Mouse (Mus musculus) hindbrain, embryonic 14.5 days (tissue): ENCODE results near the gene Cenpl. TPM values are rescaled to one million over a fixed set of nuclear protein-coding genes. Genes with fewer than 3 reads are reported as not detected.

Experiments used
- ATAC-seq: fragments of 200-750 bp; cut with Nextera tagmentation; 2 replicates; pipeline ENCODE4 v1.8.0; 2017; ENCODE audit warnings: moderate number of reproducible peaks, mild to moderate bottlenecking, moderate TSS enrichment, moderate library complexity; ENCODE audit not compliant: low FRiP score
- DNase-seq: peaks from one replicate; pipeline ENCODE4 v3.0.0-alpha.2; 2015; ENCODE audit warnings: low spot score
- H3K27ac ChIP-seq: fragments of 300-500 bp; sonication (generic); 2 replicates; pipeline ENCODE4 v1.5.1; 2014; ENCODE audit warnings: mild to moderate bottlenecking, moderate library complexity
- H3K27me3 ChIP-seq: fragments of 300-500 bp; sonication (generic); 2 replicates; pipeline ENCODE4 v1.6.1; 2014; ENCODE audit warnings: mild to moderate bottlenecking, low read length, mixed read lengths; ENCODE audit not compliant: control insufficient read depth, insufficient read depth
- H3K36me3 ChIP-seq: fragments of 300-500 bp; sonication (generic); replicated peaks from 2 replicates; pipeline ENCODE4 v1.6.1; 2014; ENCODE audit not compliant: control insufficient read depth, insufficient read depth
- H3K4me1 ChIP-seq: fragments of 300-500 bp; sonication (generic); replicated peaks from 2 replicates; pipeline ENCODE4 v1.6.1; 2014; ENCODE audit warnings: antibody characterized with exemption, low read length, mixed read lengths; ENCODE audit not compliant: control insufficient read depth, insufficient read depth
- H3K4me2 ChIP-seq: fragments of 300-500 bp; sonication (generic); replicated peaks from 2 replicates; pipeline ENCODE4 v1.6.1; 2014; ENCODE audit warnings: mild to moderate bottlenecking, moderate library complexity
- H3K4me3 ChIP-seq: fragments of 300-500 bp; sonication (generic); replicated peaks from 2 replicates; pipeline ENCODE4 v1.5.1; 2014; ENCODE audit warnings: mild to moderate bottlenecking, low read length
- H3K9ac ChIP-seq: fragments of 300-500 bp; sonication (generic); 2 replicates; pipeline ENCODE4 v1.6.1; 2014
- H3K9me3 ChIP-seq: fragments of 300-500 bp; sonication (generic); 2 replicates; pipeline ENCODE4 v1.6.1; 2016; ENCODE audit warnings: low read length; ENCODE audit not compliant: control insufficient read depth
- WGBS: fragments of 180-500 bp; shearing (Covaris S2); extraction: QIAGEN DNeasy Blood & Tissue Kit; methylation state at CpG from one replicate; pipeline ENCODE4 v1.1.7; 2014; 5-methylcytosine and 5-hydroxymethylcytosine counted together
- polyA plus RNA-seq: library from polyadenylated mRNA; unstranded; fragments of >200 nt; fragmentation: Nextera tagmentation; extraction: Ambion mirVana; gene quantifications from 2 replicates; pipeline ENCODE4 v1.2.1, GENCODE M21; 2014

Gene Cenpl
- polyA plus RNA-seq, 1 experiment from 2014 or later = 9.4 TPM

DNA sequence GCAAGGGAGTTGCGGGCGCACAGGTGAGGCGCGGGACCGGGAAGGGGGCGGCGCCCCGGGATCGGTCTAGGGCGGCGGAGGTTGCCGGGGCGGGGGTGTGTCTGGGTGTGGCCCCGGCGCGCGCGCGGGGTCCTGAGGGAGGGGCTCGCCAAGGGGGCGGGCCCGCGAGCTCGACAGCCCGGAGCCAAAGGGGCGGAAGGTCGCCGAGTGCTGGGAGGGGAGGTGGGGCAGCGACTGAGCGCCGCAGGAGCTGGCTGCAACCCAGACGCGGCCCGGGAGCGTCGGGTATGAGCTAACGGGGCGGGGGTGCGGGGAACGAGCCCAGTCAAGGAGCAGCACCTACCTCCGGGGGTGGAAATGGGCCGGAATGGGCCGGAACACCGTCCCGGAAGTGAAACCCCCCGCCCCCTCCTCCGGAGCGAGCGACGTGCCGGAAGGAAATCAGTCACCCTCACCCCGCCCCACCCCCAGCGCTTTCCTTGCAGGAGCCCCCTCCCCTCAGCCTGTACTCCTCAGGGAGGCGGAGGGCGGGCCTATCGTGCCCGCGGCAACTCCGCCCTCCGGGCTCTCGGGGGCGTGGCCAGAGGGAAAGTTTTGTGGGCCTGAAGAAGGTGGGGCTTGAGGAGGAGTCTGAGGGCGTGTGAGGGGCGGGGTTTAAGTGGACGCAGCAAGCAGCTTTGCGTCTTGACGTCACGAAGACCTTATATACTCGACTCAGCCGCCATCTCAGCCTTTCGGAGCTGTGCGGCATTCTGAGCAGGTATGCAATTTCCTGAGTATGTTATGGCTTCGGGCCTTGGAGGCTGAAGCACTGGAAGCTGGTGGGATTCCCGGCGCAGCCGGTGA is 35.9 kb upstream of the Cenpl start, which contains the start of gene Zbtb37:
TSS of gene Zbtb37 (minus strand) at position 415 of the 846 bp plus-strand sequence.
- H3K4me1 ChIP-seq = peaks cover 30% of the 10 kb centered on the region; the same call in 1 of the 2 replicates
- H3K27ac ChIP-seq = peak within 1 kb of the TSS; percentile 94
- DNase-seq = peak; percentile 99
- H3K4me2 ChIP-seq = peak within 1 kb of the TSS; percentile 98
- peak; percentile 96 for ATAC-seq
- no peaks in the 10 kb centered on the region for H3K9me3 ChIP-seq
- H3K9ac ChIP-seq = peak within 1 kb of the TSS; percentile 100
- peaks cover 70% of the 10 kb centered on the region for H3K36me3 ChIP-seq
- WGBS = under 1% methylated on average over 56 of the region's 76 CpGs
- H3K4me3 ChIP-seq = peak within 1 kb of the TSS; percentile 87
- no peaks in the 10 kb centered on the region for H3K27me3 ChIP-seq

DNA sequence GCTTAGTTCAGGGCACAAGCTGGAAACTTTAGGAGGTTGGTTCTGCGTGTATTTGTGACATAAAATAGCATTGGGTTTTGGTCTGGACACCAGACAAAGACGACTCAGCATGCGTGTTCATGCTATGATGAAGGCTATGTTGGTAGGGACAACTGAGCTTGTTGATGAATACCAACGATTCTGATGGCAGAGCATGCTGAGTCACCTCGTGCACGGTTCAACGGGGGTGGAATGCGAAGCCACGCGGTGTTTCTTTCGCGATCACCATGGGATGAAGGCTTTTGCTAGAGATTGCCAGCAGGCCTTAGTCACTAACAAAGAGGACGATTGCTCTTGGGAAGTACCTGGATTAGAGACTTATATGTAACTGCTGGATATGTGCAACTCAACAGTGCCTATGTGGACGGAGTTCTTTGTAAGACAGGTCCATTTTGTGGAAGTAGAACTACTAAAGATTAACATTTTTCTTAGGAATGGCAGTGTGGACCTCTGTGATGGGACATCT is 35.2 kb upstream of the Cenpl start:
- Histone ChIP-seq H3K9ac (peak overlapping the region; percentile 100), H3K27me3 (no peaks in the 10 kb centered on the region), H3K4me3 (peak overlapping the region; percentile 87), H3K36me3 (peaks cover 70% of the 10 kb centered on the region), H3K4me1 (peaks cover 30% of the 10 kb centered on the region; the same call in 1 of the 2 replicates), H3K4me2 (peak overlapping the region; percentile 98), H3K9me3 (no peaks in the 10 kb centered on the region), H3K27ac (peak overlapping the region; percentile 94)
- ATAC-seq = peak; percentile 41
- no peak for DNase-seq
- WGBS = under 1% methylated on average over 14 of the region's 14 CpGs

DNA sequence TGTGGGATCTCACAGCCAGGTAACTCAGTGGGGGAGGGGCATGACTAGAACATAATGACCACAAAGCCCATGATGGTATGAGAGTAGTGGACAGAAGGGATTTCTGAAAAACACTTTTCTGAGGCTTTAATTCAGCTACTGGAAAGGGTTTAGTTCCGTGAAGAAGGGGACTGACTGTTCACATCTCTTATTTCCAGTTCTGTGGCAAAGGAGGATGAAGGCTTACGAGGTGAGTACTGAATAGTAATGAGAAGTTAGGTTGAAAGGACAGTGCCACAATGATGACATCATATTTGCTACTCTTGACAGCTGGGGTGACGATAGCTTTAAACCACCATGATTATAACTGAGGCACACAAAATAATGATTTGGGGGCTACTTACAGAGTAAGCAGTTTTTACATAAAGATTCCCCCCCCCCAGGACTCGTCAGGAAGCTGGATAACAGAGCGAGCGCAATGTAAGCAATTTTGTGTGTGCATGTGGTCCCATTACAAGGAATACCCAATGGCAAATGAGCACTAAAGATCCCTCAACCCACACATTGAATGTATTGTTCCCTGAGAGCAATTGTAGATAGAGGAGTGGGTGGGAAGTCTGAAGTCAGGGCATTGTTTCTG is 34.6 kb upstream of the Cenpl start:
- ATAC-seq = no peak
- under 1% methylated on average over 6 of the region's 6 CpGs for WGBS
- peaks cover 30% of the 10 kb centered on the region; the same call in 1 of the 2 replicates for H3K4me1 ChIP-seq
- peak overlapping the region; percentile 98 for H3K4me2 ChIP-seq
- DNase-seq = peak; percentile 43
- H3K4me3 ChIP-seq = peak overlapping the region; percentile 87
- peak overlapping the region; percentile 94 for H3K27ac ChIP-seq
- H3K9me3 ChIP-seq = no peaks in the 10 kb centered on the region
- no peaks in the 10 kb centered on the region for H3K27me3 ChIP-seq
- peak overlapping the region; percentile 100 for H3K9ac ChIP-seq
- peaks cover 67% of the 10 kb centered on the region for H3K36me3 ChIP-seq

DNA sequence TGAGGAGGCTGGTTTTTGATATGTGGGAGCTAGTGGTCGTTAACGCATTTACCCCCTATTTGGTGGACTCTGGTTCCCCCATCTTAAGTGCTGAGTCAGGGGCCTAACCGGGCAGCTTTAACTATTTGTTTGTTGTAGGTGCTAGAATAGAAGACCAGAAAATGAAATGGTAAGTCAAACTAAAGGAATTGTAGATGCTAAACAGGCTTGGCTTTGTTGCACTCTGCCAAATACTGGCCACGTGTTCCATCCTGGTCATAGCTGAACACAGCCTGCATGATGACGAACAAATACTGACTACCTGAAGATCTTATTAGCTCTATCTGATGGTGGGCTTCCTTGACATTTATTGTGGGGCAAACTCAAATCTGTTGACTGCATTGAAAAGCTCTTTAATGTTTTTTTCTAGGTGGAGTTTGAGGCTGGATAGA is 34.1 kb upstream of the Cenpl start:
- Histone ChIP-seq H3K36me3 (peaks cover 67% of the 10 kb centered on the region), H3K27me3 (no peaks in the 10 kb centered on the region)

DNA sequence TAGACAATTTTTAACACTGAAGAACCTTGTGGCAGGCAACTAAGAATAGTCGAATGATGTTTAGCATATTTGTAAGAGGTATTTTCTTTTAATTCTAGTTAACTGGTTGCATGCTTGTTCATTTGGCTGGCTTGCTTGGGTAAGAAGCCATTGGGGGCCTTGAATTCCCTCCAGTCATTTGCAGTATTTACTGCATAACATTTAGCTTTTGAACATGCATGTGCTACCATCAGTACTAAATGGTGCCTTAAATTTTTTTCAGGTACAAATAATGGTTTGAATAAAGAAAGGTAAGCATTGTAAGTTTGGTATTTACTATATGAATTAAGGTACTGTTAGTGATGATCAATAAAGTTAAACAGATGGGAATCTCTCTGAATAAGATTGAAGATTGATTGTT is 33.5 kb upstream of the Cenpl start:
- peak overlapping the region; percentile 87 for H3K4me3 ChIP-seq
- H3K27me3 ChIP-seq = no peaks in the 10 kb centered on the region
- ATAC-seq = no peak
- peaks cover 67% of the 10 kb centered on the region for H3K36me3 ChIP-seq
- H3K4me1 ChIP-seq = peaks cover 30% of the 10 kb centered on the region; the same call in 1 of the 2 replicates
- H3K9ac ChIP-seq = peak overlapping the region; percentile 100
- peak overlapping the region; percentile 94; the same call in 1 of the 2 replicates for H3K27ac ChIP-seq
- H3K4me2 ChIP-seq = peak overlapping the region; percentile 98
- no peaks in the 10 kb centered on the region for H3K9me3 ChIP-seq
- no peak for DNase-seq
- WGBS = 0% methylated on average over 1 of the region's 1 CpGs

More for the DNA sequence above, 34.1 kb upstream of the Cenpl start:
- Histone ChIP-seq H3K9ac (peak overlapping the region; percentile 100), H3K27ac (peak overlapping the region; percentile 94), H3K4me1 (peaks cover 30% of the 10 kb centered on the region; the same call in 1 of the 2 replicates), H3K4me3 (peak overlapping the region; percentile 87), H3K4me2 (peak overlapping the region; percentile 98), H3K9me3 (no peaks in the 10 kb centered on the region)
- WGBS = under 1% methylated on average over 5 of the region's 5 CpGs
- ATAC-seq (no peak), DNase-seq (peak; percentile 55)

DNA sequence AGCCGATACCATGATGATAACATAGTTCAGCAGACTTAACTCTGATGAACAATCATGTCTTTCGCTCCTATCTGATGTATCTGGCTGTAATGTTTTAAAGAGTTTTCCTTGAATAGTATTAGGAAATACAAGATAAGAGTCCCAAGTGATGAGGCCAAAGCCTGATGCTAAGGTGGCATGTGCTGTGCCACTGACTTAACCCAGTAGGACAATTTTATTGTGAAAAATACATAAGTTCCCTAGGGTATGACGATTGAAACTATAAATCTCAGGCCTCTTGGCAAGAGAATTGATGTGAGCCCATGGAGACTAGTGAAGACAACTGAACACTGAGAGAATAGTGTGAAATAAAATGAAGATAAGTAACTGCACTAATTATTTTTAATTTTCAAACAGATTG is 32.9 kb upstream of the Cenpl start:
- Histone ChIP-seq H3K4me2 (peak overlapping the region; percentile 98), H3K9ac (peak overlapping the region; percentile 37), H3K4me3 (peak overlapping the region; percentile 87), H3K36me3 (peaks cover 67% of the 10 kb centered on the region), H3K27me3 (no peaks in the 10 kb centered on the region), H3K4me1 (peaks cover 30% of the 10 kb centered on the region; the same call in 1 of the 2 replicates), H3K27ac (no peak overlapping the region), H3K9me3 (no peaks in the 10 kb centered on the region)
- WGBS = 27% methylated on average over 3 of the region's 3 CpGs
- ATAC-seq (no peak), DNase-seq (no peak)

DNA sequence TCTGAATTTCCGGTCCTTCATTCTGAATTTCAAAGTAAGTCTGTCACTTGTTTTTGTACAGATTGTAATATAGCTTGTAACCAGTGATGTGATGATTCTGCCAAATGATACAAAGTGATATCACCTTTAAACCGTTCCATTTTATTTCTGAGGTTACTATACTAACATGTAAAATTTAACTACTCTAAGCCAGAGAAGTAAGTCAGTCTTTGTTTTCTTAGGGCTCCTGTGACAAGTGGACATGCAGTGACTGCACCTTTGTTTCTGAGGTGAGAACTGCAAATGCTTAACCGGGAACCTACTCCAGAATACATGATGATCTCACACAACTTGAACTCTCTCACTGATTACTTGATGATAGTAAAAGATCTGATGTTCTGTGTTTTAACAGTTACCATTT is 32.5 kb upstream of the Cenpl start:
- Histone ChIP-seq H3K27ac (no peak overlapping the region), H3K4me2 (peak overlapping the region; percentile 98), H3K4me1 (peaks cover 29% of the 10 kb centered on the region; the same call in 1 of the 2 replicates), H3K4me3 (peak overlapping the region; percentile 87), H3K9ac (peak overlapping the region; percentile 37), H3K9me3 (no peaks in the 10 kb centered on the region), H3K36me3 (peaks cover 67% of the 10 kb centered on the region), H3K27me3 (no peaks in the 10 kb centered on the region)
- ATAC-seq (no peak), DNase-seq (no peak)
- WGBS = 46% methylated on average over 3 of the region's 3 CpGs

DNA sequence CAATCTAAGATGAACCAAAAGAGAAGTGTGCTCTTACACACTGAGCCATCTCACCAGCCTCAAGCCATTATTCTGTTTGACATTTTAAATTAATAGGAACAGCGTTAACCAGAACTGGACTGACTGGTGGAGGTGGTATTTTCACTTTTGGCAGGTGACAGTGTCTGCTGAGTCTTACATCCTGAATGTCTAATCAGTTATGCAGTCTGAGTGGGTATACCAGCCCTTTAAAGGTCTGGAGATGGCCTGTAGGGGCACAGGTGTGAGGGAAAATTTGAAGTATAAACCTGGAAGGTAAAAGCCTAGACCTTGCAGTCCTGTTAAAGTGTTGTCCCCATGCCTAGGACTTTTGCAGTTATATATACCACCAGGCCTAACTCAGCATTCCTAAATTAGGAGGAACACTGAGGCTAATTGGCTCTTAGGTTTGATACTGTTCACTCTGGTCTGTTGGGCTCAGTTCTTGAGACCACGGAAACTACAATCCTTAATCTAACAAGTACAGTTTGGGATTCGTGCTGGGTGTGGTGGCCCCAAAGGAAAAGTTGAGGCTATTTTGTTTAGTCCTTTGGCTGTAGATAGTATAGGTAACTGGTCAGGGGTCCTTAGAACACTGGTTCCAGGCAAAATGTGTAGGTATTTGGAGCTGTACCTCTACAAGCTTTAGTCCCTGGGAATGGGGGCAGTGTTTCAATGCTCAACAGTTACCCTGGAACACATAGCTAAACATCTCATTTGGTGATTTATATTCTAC is 31.4 kb upstream of the Cenpl start:
- H3K9ac ChIP-seq = 0 out of 2 replicates have a peak overlapping the region, but pooled peaks have one; percentile 24
- no peak for DNase-seq
- peaks cover 73% of the 10 kb centered on the region for H3K36me3 ChIP-seq
- WGBS = 9% methylated on average over 3 of the region's 3 CpGs
- H3K9me3 ChIP-seq = no peaks in the 10 kb centered on the region
- no peak overlapping the region for H3K4me3 ChIP-seq
- ATAC-seq = no peak
- H3K4me1 ChIP-seq = peaks cover 19% of the 10 kb centered on the region; the same call in 1 of the 2 replicates
- no peaks in the 10 kb centered on the region for H3K27me3 ChIP-seq
- H3K4me2 ChIP-seq = no peak overlapping the region
- no peak overlapping the region; the same call in 1 of the 2 replicates for H3K27ac ChIP-seq
